9 mouse cellular contexts compared by ENCODE assay signal in the genomic region with DNA sequence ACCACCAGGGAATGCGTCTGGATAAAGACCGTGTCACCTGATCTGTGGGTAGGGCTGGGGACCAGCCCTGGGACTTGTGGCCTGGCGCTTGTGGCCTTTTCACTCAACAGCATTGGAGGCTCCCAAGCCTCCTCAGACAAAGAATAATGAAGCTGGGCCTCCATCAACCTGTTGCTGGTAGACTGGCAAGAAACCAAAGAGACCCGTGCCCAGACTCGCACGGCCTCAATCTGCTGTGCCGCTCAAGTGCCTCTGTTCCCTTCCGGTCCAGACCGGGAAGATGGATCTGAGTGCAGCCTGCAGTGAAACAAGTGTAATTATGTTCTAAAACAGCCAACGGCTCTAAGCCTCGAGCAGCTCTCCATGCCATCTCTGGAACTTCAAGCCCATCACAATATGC. TPM values are rescaled to one million over a fixed set of nuclear protein-coding genes. Genes with fewer than 3 reads are reported as not detected.
DNase-seq lines count a peak whose midpoint lies in the region; ATAC-seq and TF ChIP-seq lines count a peak whose summit lies in the region.
"Had no signal": no experiment of that assay in that cellular context is flagged by ENCODE, and none has a peak within 500 bp of the region (broad histone marks: within the 10 kb centered on the region; RNA-seq: fewer than 3 reads in every experiment).

No protein-coding gene starts in this region.

- 0 out of 2 replicates have a peak overlapping the region, but pooled peaks have one; percentile 3 for H3K9ac ChIP-seq in intestine, embryonic 15.5 days
- H3K9ac ChIP-seq in neural tube, embryonic 12.5 days, result no peak overlapping the region

- peak; percentile 35 for DNase-seq in kidney, postnatal 10 days
- no peak for DNase-seq in kidney, adult 18-20 months
- DNase-seq in yolk sac, embryonic 10.5 days (ENCODE audit: low spot score), result no peak
- no peak for DNase-seq in left cerebral cortex, adult 8-10 months (ENCODE audit: low spot score in 2 of 2)
- no peak for DNase-seq in T-cell, adult 2 months (ENCODE audit: low spot score)
- DNase-seq: right cerebral cortex, postnatal 4 days had no signal

- peaks cover 23% of the 10 kb centered on the region for H3K4me1 ChIP-seq in embryonic fibroblast, embryonic 13.5 days (ENCODE audit: control insufficient read depth, insufficient read depth, low read length)
- H3K4me1 ChIP-seq in intestine, embryonic 15.5 days (replicated peaks), result peaks cover 66% of the 10 kb centered on the region
- peaks cover 69% of the 10 kb centered on the region for H3K4me1 ChIP-seq in neural tube, embryonic 12.5 days

- peak overlapping the region; percentile 58 for H3K27ac ChIP-seq in embryonic fibroblast, embryonic 13.5 days (ENCODE audit: insufficient read depth, low read length)
- H3K27ac ChIP-seq in intestine, embryonic 15.5 days, result peak overlapping the region; percentile 80
- no peak overlapping the region for H3K27ac ChIP-seq in neural tube, embryonic 12.5 days

- WGBS in intestine, embryonic 15.5 days, result 39% methylated on average over 11 of the region's 11 CpGs
- 44% methylated on average over 11 of the region's 11 CpGs for WGBS in neural tube, embryonic 12.5 days

- no peaks in the 10 kb centered on the region for H3K36me3 ChIP-seq in intestine, embryonic 15.5 days
- H3K36me3 ChIP-seq in neural tube, embryonic 12.5 days, result no peaks in the 10 kb centered on the region

- TF ChIP-seq CTCF in embryonic fibroblast, embryonic 13.5 days (IDR thresholded peaks at IDR 0.05; ENCODE audit: borderline replicate concordance, insufficient read depth, low read length), result no peak

- H3K9me3 ChIP-seq in intestine, embryonic 15.5 days, result no peaks in the 10 kb centered on the region
- H3K9me3 ChIP-seq in neural tube, embryonic 12.5 days, result no peaks in the 10 kb centered on the region

- peak overlapping the region; percentile 65 for H3K4me2 ChIP-seq in intestine, embryonic 15.5 days (replicated peaks)
- H3K4me2 ChIP-seq in neural tube, embryonic 12.5 days (replicated peaks), result peak overlapping the region; percentile 66

- no peak for TF ChIP-seq POLR2A in embryonic fibroblast, embryonic 13.5 days (IDR thresholded peaks at IDR 0.05; ENCODE audit: low read depth, low read length)

- peak overlapping the region; percentile 8; the same call in 1 of the 2 replicates for H3K4me3 ChIP-seq in embryonic fibroblast, embryonic 13.5 days (ENCODE audit: insufficient read depth, low read length)
- no peak overlapping the region for H3K4me3 ChIP-seq in intestine, embryonic 15.5 days (replicated peaks)
- 0 out of 2 replicates have a peak overlapping the region, but pooled peaks have one; percentile 2 for H3K4me3 ChIP-seq in neural tube, embryonic 12.5 days

- no peaks in the 10 kb centered on the region for H3K27me3 ChIP-seq in intestine, embryonic 15.5 days (replicated peaks)
- H3K27me3 ChIP-seq in neural tube, embryonic 12.5 days (replicated peaks), result no peaks in the 10 kb centered on the region

- peak; percentile 13; the same call in 1 of the 2 replicates for ATAC-seq in intestine, embryonic 15.5 days
- no peak for ATAC-seq in neural tube, embryonic 12.5 days (ENCODE audit: low FRiP score, low read depth)

RNA-seq across cellular contexts. Expression of gene Vgll4, which starts 52.7 kb away (rescaled TPM):
- 31.1 and 36.4 TPM in 2 replicates for polyA plus RNA-seq in embryonic fibroblast, embryonic 13.5 days (2011; ENCODE audit: insufficient read length, low read depth, missing spikeins)
- 74.8 and 76.0 TPM in 2 replicates for polyA plus RNA-seq in intestine, embryonic 15.5 days (2015; fragmentation: Nextera tagmentation; extraction: Ambion mirVana)
- polyA plus RNA-seq in neural tube, embryonic 12.5 days (2016; fragmentation: Nextera tagmentation; extraction: Ambion mirVana), result 81.7 and 85.3 TPM in 2 replicates
- total RNA-seq in left cerebral cortex, adult 8-10 months (2022), result 10 to 100 TPM; 59.0 to 76.6 (median 62.4) TPM
